Mouse (Mus musculus) C2C12 (cell line): ENCODE results near the gene Asah2. TPM values are rescaled to one million over a fixed set of nuclear protein-coding genes. Genes with fewer than 3 reads are reported as not detected.

Experiments used
- H3K27me3 ChIP-seq: one replicate; pipeline ENCODE4 v1.6.1; 2011; ENCODE audit not compliant: control insufficient read depth, insufficient read depth, insufficient read length
- H3K36me3 ChIP-seq: one replicate; pipeline ENCODE4 v1.6.1; 2011; ENCODE audit not compliant: control insufficient read depth, insufficient read depth
- H3K4me3 ChIP-seq: one replicate; pipeline ENCODE4 v1.5.1; 2011; ENCODE audit warnings: mild to moderate bottlenecking, control low read depth; ENCODE audit not compliant: poor library complexity, insufficient read depth, severe bottlenecking
- H3K79me2 ChIP-seq: one replicate; pipeline ENCODE4 v1.6.1; 2011; ENCODE audit not compliant: control insufficient read depth, insufficient read depth
- H3K79me3 ChIP-seq: one replicate; pipeline ENCODE4 v1.6.1; 2011; ENCODE audit warnings: low read depth, control low read depth
- H3ac ChIP-seq: one replicate; pipeline ENCODE3; 2011; ENCODE audit warnings: low read depth; ENCODE audit not compliant: control insufficient read depth, insufficient read length
- CEBPB ChIP-seq: IDR thresholded peaks from one replicate; pipeline ENCODE4 v1.6.1; 2011; ENCODE audit warnings: low read depth, mild to moderate bottlenecking, control low read depth, moderate library complexity
- CTCF ChIP-seq: IDR thresholded peaks from one replicate; pipeline ENCODE4 v1.5.1; 2011; ENCODE audit not compliant: control insufficient read depth, insufficient read depth, insufficient read length
- FOSL1 ChIP-seq: IDR thresholded peaks from one replicate; pipeline ENCODE4 v1.8.0; 2011; ENCODE audit warnings: mild to moderate bottlenecking, low read length; ENCODE audit not compliant: poor library complexity, insufficient read depth, severe bottlenecking
- MAX ChIP-seq: IDR thresholded peaks from one replicate; pipeline ENCODE4 v1.6.1; 2011; ENCODE audit warnings: mild to moderate bottlenecking, control low read depth
- MYOD1 ChIP-seq: IDR thresholded peaks from one replicate; pipeline ENCODE4 v1.6.1; 2011; ENCODE audit warnings: low read depth; ENCODE audit not compliant: control insufficient read depth, insufficient read length
- MYOG ChIP-seq: IDR thresholded peaks from one replicate; pipeline ENCODE4 v1.6.1; 2011; ENCODE audit not compliant: control insufficient read depth, insufficient read length; ENCODE audit errors: extremely low read depth
- USF1 ChIP-seq: IDR thresholded peaks from one replicate; pipeline ENCODE4 v1.6.1; 2011; ENCODE audit warnings: low read depth, mild to moderate bottlenecking, control low read depth, moderate library complexity
- polyA plus RNA-seq: library from polyadenylated mRNA; unstranded; fragments of >200 nt; fragmentation: generic; extraction: Trizol; gene quantifications from one replicate; pipeline ENCODE4 v1.2.1, GENCODE M21; 2012; ENCODE audit warnings: missing spikeins

The Asah2 gene
- polyA plus RNA-seq, 1 experiment = 0.61 TPM

DNA sequence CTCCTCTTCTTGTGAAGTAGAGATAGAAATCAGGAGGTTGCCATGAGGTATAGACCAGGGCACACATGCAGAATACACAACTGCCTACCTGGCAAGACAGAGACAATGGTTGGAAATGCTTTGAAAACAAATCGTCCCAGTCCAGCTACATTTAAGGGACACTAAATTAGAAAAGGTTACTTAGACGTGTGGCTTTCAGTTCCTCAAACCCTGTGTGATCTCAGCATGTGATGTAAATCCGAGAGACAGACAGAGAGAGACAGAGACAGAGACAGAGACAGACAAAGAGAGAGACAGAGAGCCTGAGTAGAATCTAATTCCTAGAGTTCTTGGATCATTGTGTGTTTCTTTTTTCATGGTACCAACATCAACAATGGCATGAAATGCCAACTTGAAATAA is 136.6 kb downstream of the Asah2 start:
- Histone ChIP-seq H3K4me3 (no peak overlapping the region), H3K27me3 (no peaks in the 10 kb centered on the region), H3K79me2 (no peaks in the 10 kb centered on the region), H3K36me3 (no peaks in the 10 kb centered on the region), H3ac (no peak overlapping the region), H3K79me3 (no peaks in the 10 kb centered on the region)
- no peak for TF ChIP-seq MYOG
- no peak for TF ChIP-seq FOSL1
- TF ChIP-seq CTCF = no peak
- no peak for TF ChIP-seq USF1
- no peak for TF ChIP-seq CEBPB
- no peak for TF ChIP-seq MAX
- TF ChIP-seq MYOD1 = no peak

DNA sequence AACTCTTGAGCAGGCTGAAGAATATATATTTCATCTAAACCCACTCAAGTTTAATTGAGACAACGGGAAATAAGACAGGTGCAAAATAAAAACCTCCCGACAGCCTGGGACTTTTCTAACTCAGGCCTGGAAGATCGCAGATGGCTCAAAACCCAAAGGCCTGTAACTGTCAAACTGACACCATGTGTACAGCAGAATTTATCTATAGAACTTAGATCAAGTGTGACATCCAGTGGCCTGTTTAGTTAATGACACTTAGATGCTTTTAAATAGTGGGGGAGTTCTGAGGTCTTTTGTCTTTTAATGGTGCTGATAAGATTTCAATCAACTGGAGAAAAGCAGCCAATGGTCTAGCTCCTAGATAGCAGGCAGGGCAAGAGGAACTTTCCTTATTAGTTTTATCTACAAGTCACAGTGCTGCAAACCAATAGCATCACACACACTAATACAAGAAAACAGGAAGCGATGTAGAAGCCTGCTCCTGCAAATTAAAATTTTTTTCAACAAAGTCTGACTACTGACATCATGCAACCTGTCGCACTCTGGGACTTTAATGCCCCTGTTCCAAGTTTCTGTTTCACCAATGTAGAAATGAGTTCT is 140.0 kb downstream of the Asah2 start:
- Histone ChIP-seq H3K36me3 (no peaks in the 10 kb centered on the region), H3ac (no peak overlapping the region), H3K4me3 (no peak overlapping the region), H3K27me3 (no peaks in the 10 kb centered on the region), H3K79me3 (no peaks in the 10 kb centered on the region), H3K79me2 (no peaks in the 10 kb centered on the region)
- no peak for TF ChIP-seq FOSL1
- no peak for TF ChIP-seq MAX
- no peak for TF ChIP-seq USF1
- TF ChIP-seq MYOD1 = no peak
- TF ChIP-seq MYOG = no peak
- no peak for TF ChIP-seq CTCF
- no peak for TF ChIP-seq CEBPB

DNA sequence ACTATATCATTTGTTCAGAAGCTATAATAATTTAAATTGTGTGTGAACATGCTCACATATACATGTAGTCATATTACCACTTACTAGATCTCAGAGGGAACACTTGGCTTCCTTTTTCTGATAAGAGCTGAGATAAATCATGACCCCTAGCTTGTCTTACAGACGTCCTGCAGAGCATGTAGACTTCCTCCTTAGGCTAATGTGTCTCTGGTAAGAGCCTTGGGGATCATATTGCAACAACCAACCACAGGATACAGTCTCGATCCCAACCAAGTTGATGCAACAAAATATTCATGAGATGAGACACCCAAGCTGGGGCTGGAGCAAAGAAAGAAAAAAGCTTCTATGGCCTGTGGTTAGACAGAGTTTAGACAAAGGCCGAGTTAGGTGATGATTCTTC is 144.9 kb downstream of the Asah2 start:
- Histone ChIP-seq H3K79me3 (no peaks in the 10 kb centered on the region), H3K27me3 (no peaks in the 10 kb centered on the region), H3ac (no peak overlapping the region), H3K4me3 (no peak overlapping the region), H3K79me2 (no peaks in the 10 kb centered on the region), H3K36me3 (no peaks in the 10 kb centered on the region)
- no peak for TF ChIP-seq USF1
- TF ChIP-seq CEBPB = peak; percentile 20

DNA sequence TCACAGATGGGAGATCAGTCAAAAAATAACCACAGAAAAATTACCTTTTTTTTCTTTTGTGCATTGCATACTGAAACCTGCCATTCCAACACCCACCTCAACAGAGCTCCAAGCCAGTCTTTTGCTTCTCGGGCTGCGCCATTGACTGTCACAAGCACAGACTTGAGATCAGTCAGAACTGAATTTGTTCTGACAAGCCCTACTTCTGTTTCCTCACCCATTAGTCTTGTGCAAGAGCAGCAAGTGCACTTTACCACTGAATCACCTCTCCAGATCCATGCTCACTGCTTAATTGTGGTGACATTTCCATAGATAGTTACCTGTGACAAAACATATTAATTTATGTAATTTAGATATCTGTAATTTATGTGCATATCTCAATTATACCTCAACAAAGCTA is 147.6 kb downstream of the Asah2 start:
- no peak overlapping the region for H3K4me3 ChIP-seq
- no peak overlapping the region for H3ac ChIP-seq
- no peaks in the 10 kb centered on the region for H3K27me3 ChIP-seq
- H3K36me3 ChIP-seq = no peaks in the 10 kb centered on the region
- TF ChIP-seq MYOG (no peak), CTCF (no peak), FOSL1 (no peak), CEBPB (no peak), MAX (no peak), MYOD1 (no peak), USF1 (no peak)
- no peaks in the 10 kb centered on the region for H3K79me3 ChIP-seq
- no peaks in the 10 kb centered on the region for H3K79me2 ChIP-seq

DNA sequence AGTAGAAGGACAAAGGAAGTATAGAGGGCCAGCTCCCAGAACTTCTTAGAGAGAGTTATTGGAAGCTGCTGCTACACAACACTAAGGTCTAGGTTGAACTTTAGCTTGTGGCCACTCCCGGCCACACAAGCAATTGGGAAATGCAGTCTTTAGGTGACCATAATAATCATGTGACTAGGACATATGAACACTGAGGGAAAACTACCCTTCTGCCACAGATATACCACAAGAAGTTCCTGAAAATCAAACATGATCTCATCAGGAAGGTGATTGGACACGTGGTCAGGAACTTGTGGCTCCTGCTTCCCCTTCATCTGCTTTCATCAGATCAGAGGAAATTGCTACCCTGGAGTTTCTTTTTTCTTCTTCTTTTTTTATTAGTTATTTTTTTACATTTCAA is 151.7 kb downstream of the Asah2 start:
- H3K4me3 ChIP-seq = no peak overlapping the region
- no peaks in the 10 kb centered on the region for H3K79me3 ChIP-seq

DNA sequence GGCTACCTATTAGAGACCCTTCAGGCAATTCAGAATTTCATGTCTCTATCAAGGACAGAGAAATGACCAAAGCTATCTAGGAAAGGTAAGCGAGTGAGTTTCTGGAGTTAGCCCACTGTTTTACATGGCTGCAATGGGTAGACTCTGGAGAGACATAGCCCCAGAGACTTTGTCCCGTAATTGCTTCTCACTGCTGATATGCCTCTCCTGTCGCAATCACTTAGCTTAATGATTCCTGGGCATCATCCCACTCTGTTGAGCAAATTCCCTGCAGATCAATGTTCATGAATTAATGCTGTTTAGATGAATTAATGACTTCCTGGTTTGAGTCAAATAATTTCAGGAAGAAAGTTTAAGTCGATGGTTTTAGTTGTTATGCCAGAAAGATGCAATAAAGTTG is 153.3 kb downstream of the Asah2 start:
- Histone ChIP-seq H3K4me3 (no peak overlapping the region), H3K27me3 (peaks cover 4% of the 10 kb centered on the region), H3K79me3 (no peaks in the 10 kb centered on the region), H3ac (no peak overlapping the region), H3K79me2 (no peaks in the 10 kb centered on the region), H3K36me3 (no peaks in the 10 kb centered on the region)
- TF ChIP-seq MYOG = no peak
- no peak for TF ChIP-seq USF1
- TF ChIP-seq MAX = no peak
- no peak for TF ChIP-seq MYOD1
- no peak for TF ChIP-seq CTCF

More for the DNA sequence above, 151.7 kb downstream of the Asah2 start:
- no peaks in the 10 kb centered on the region for H3K27me3 ChIP-seq
- no peak overlapping the region for H3ac ChIP-seq
- TF ChIP-seq FOSL1 (no peak), CTCF (no peak), USF1 (no peak), CEBPB (no peak), MAX (no peak), MYOG (no peak), MYOD1 (no peak)
- H3K79me2 ChIP-seq = no peaks in the 10 kb centered on the region
- no peaks in the 10 kb centered on the region for H3K36me3 ChIP-seq

DNA sequence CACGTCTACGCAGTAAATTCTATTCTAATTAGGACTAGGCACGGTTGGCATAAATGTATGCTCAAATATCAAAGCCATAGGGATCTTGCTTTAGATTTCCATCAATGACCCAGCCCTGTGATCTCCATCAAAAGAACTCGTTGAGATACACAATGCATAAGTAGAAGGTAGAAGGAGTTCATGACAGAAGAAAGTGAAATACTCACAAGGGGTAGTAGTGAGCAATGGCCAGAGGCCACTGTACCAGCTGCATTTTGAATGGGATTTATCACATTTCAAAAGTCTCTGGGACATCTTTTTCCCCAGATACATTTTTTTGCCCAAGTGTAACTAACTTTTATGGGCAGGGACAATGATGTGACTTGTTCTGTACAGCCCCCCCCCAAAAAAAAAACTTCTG is 153.7 kb downstream of the Asah2 start:
- peaks cover 4% of the 10 kb centered on the region for H3K27me3 ChIP-seq
- TF ChIP-seq MYOD1 (no peak), CEBPB (no peak), CTCF (no peak), USF1 (no peak)
- H3K79me2 ChIP-seq = no peaks in the 10 kb centered on the region
- H3K4me3 ChIP-seq = no peak overlapping the region
- no peaks in the 10 kb centered on the region for H3K36me3 ChIP-seq
- H3K79me3 ChIP-seq = no peaks in the 10 kb centered on the region
- H3ac ChIP-seq = no peak overlapping the region
